Mouse (Mus musculus) T-cell, adult 2 months (primary cell): Measurements from ENCODE around the gene Nudt9.

ENCODE experiments used
- DNase-seq: peaks from one replicate; pipeline ENCODE4 v3.0.0; 2022; ENCODE audit warnings: low spot score

Nudt9 gene

GRCm38 (mm10) chr5:104036686-104037085 lies 9.4 kb upstream of the Nudt9 start:
- no peak for DNase-seq

- DNase-seq: no peak
Observed at GRCm38 (mm10) chr5:104039154-104039932, 6.8 kb upstream of the Nudt9 start.

- DNase-seq: no peak
Observed at GRCm38 (mm10) chr5:104042906-104043305, 3.2 kb upstream of the Nudt9 start.

GRCm38 (mm10) chr5:104043704-104044103 lies 2.4 kb upstream of the Nudt9 start:
- DNase-seq: no peak

- DNase-seq: no peak
Observed at GRCm38 (mm10) chr5:104047200-104048105, 1.3 kb downstream of the Nudt9 start.

- no peak for DNase-seq
Observed at GRCm38 (mm10) chr5:104048139-104048538, 2.0 kb downstream of the Nudt9 start.

GRCm38 (mm10) chr5:104052956-104053355 lies 6.8 kb downstream of the Nudt9 start:
- peak; percentile 44 for DNase-seq

- DNase-seq: no peak
Observed at GRCm38 (mm10) chr5:104054938-104055337, 8.8 kb downstream of the Nudt9 start.

- no peak for DNase-seq
Observed at GRCm38 (mm10) chr5:104055816-104056215, 9.7 kb downstream of the Nudt9 start.

GRCm38 (mm10) chr5:104056295-104056694 lies 10.2 kb downstream of the Nudt9 start:
- DNase-seq: no peak

GRCm38 (mm10) chr5:104058021-104058420 lies 11.9 kb downstream of the Nudt9 start:
- peak; percentile 60 for DNase-seq

- no peak for DNase-seq
Observed at GRCm38 (mm10) chr5:104059628-104060027, 13.5 kb downstream of the Nudt9 start.

GRCm38 (mm10) chr5:104060429-104060828 lies 14.3 kb downstream of the Nudt9 start:
- DNase-seq: no peak

- DNase-seq: no peak
Observed at GRCm38 (mm10) chr5:104061936-104062772, 16.0 kb downstream of the Nudt9 start.

- no peak for DNase-seq
Observed at GRCm38 (mm10) chr5:104062773-104063551, 16.9 kb downstream of the Nudt9 start.

- DNase-seq: no peak
Observed at GRCm38 (mm10) chr5:104068751-104069150, 22.6 kb downstream of the Nudt9 start.

- DNase-seq: no peak
Observed at GRCm38 (mm10) chr5:104071048-104071447, 24.9 kb downstream of the Nudt9 start.

- DNase-seq: no peak
Observed at GRCm38 (mm10) chr5:104072272-104072886, 26.3 kb downstream of the Nudt9 start.

GRCm38 (mm10) chr5:104073602-104074001 lies 27.5 kb downstream of the Nudt9 start:
- no peak for DNase-seq

- peak; percentile 42 for DNase-seq
Observed at GRCm38 (mm10) chr5:104074388-104074787, 28.3 kb downstream of the Nudt9 start.

- no peak for DNase-seq
Observed at GRCm38 (mm10) chr5:104076361-104076760, 30.3 kb downstream of the Nudt9 start.
